ENCODE assay signal across 14 mouse cellular contexts in genomic region chr17:29443724-29444123, GRCm38 (mm10). TPM values are rescaled to one million over a fixed set of nuclear protein-coding genes. Genes with fewer than 3 reads are reported as not detected.
A peak's percentile ranks its signal among the peaks of the same experiment; 100 is the strongest.
DNase-seq lines count a peak whose midpoint lies in the region; ATAC-seq lines count a peak whose summit lies in the region.
"Had no signal": no experiment of that assay in that cellular context is flagged by ENCODE, and none has a peak within 500 bp of the region (broad histone marks: within the 10 kb centered on the region; RNA-seq: fewer than 3 reads in every experiment).

No protein-coding gene starts in this region.

- peaks cover 6% of the 10 kb centered on the region for H3K27me3 ChIP-seq in midbrain, embryonic 10.5 days (ENCODE audit: low read depth, poor library complexity, severe bottlenecking)
- H3K27me3 ChIP-seq in midbrain, embryonic 15.5 days (replicated peaks): no peaks in the 10 kb centered on the region
- H3K27me3 ChIP-seq in liver, embryonic 16.5 days (ENCODE audit: control insufficient read depth, insufficient read depth, low read depth, low read length): no peaks in the 10 kb centered on the region
- H3K27me3 ChIP-seq: limb, embryonic 13.5 days; neural tube, embryonic 15.5 days had no signal

- H3K9me3 ChIP-seq in midbrain, embryonic 10.5 days (replicated peaks): no peaks in the 10 kb centered on the region
- H3K9me3 ChIP-seq in midbrain, embryonic 15.5 days: no peaks in the 10 kb centered on the region
- no peaks in the 10 kb centered on the region for H3K9me3 ChIP-seq in liver, embryonic 16.5 days (replicated peaks; ENCODE audit: control insufficient read depth, low read length)
- H3K9me3 ChIP-seq: limb, embryonic 13.5 days; neural tube, embryonic 15.5 days had no signal

- 84% methylated on average over 4 of the region's 4 CpGs for WGBS in midbrain, embryonic 10.5 days
- WGBS in midbrain, embryonic 15.5 days: 86% methylated on average over 4 of the region's 4 CpGs
- WGBS in liver, embryonic 16.5 days (ENCODE audit: insufficient replicate concordance): 22% methylated on average over 4 of the region's 4 CpGs

- H3K4me2 ChIP-seq in midbrain, embryonic 15.5 days: no peak overlapping the region
- H3K4me2 ChIP-seq in liver, embryonic 16.5 days (ENCODE audit: low read depth, low read length): peak overlapping the region; percentile 60
- H3K4me2 ChIP-seq: limb, embryonic 13.5 days; neural tube, embryonic 15.5 days had no signal

- peaks cover 54% of the 10 kb centered on the region for H3K4me1 ChIP-seq in midbrain, embryonic 10.5 days
- peaks cover 7% of the 10 kb centered on the region for H3K4me1 ChIP-seq in midbrain, embryonic 15.5 days
- peaks cover 94% of the 10 kb centered on the region for H3K4me1 ChIP-seq in liver, embryonic 16.5 days (ENCODE audit: control insufficient read depth, low read depth, low read length)

- H3K4me3 ChIP-seq in midbrain, embryonic 10.5 days: no peak overlapping the region
- H3K4me3 ChIP-seq in midbrain, embryonic 15.5 days: no peak overlapping the region
- peak overlapping the region; percentile 42 for H3K4me3 ChIP-seq in liver, embryonic 16.5 days (ENCODE audit: low read depth, low read length)
- H3K4me3 ChIP-seq: limb, embryonic 13.5 days; neural tube, embryonic 15.5 days had no signal

- intact Hi-C loops in left cerebral cortex, postnatal 25 days (cut with DNase I): no loop called here

- H3K27ac ChIP-seq in midbrain, embryonic 10.5 days (replicated peaks): 0 out of 2 replicates have a peak overlapping the region, but pooled peaks have one; percentile 18
- no peak overlapping the region for H3K27ac ChIP-seq in midbrain, embryonic 15.5 days
- peak overlapping the region; percentile 98 for H3K27ac ChIP-seq in liver, embryonic 16.5 days (ENCODE audit: low read length)
- H3K27ac ChIP-seq: limb, embryonic 13.5 days; neural tube, embryonic 15.5 days had no signal

- no peak for ATAC-seq in midbrain, embryonic 15.5 days (replicated peaks)
- ATAC-seq in erythroid progenitor cell, adult 5-6 weeks (replicated peaks; ENCODE audit: low FRiP score, poor library complexity, severe bottlenecking): peak; percentile 70
- ATAC-seq in liver, embryonic 16.5 days (ENCODE audit: low read depth): peak; percentile 81

- no peak overlapping the region for H3K9ac ChIP-seq in midbrain, embryonic 15.5 days
- peak overlapping the region; percentile 55 for H3K9ac ChIP-seq in liver, embryonic 16.5 days (ENCODE audit: low read depth, low read length)
- H3K9ac ChIP-seq: limb, embryonic 13.5 days; neural tube, embryonic 15.5 days had no signal

- DNase-seq in midbrain, embryonic 10.5 days (ENCODE audit: low spot score): no peak
- DNase-seq in yolk sac, embryonic 10.5 days (ENCODE audit: low spot score): peak; percentile 54
- no peak for DNase-seq in left cerebral cortex, postnatal 25 days (ENCODE audit: low spot score in 2 of 2)
- no peak for DNase-seq in kidney, postnatal 4 days
- DNase-seq: cerebellum, postnatal 14 days; kidney, adult 18-20 months; layer of hippocampus, adult 9-11 months; lung, postnatal 4 days; right cerebral cortex, postnatal 25 days had no signal

- no peaks in the 10 kb centered on the region for H3K36me3 ChIP-seq in midbrain, embryonic 10.5 days
- no peaks in the 10 kb centered on the region for H3K36me3 ChIP-seq in midbrain, embryonic 15.5 days (replicated peaks)
- no peaks in the 10 kb centered on the region for H3K36me3 ChIP-seq in liver, embryonic 16.5 days (ENCODE audit: control insufficient read depth, insufficient read depth)
- H3K36me3 ChIP-seq: limb, embryonic 13.5 days; neural tube, embryonic 15.5 days had no signal

RNA-seq across cellular contexts. Expression of gene Pim1, which starts 46.8 kb away (rescaled TPM):
- 27.2 and 33.8 TPM in 2 replicates for polyA plus RNA-seq in midbrain, embryonic 10.5 days (2016; fragmentation: Nextera tagmentation; extraction: Ambion mirVana)
- polyA plus RNA-seq in midbrain, embryonic 15.5 days (2015; fragmentation: Nextera tagmentation; extraction: Ambion mirVana): 10.3 and 10.9 TPM in 2 replicates
- total RNA-seq in erythroid progenitor cell, adult 5-6 weeks (2015; ENCODE audit: low replicate concordance): 88.0 and 102 TPM in 2 replicates
- total RNA-seq in erythroid progenitor cell, adult 5-6 weeks (2017; ENCODE audit: low replicate concordance): 143 and 147 TPM in 2 replicates
- 74.7 and 80.0 TPM in 2 replicates for polyA plus RNA-seq in liver, embryonic 16.5 days (2015; fragmentation: Nextera tagmentation; extraction: Ambion mirVana)
- total RNA-seq in left cerebral cortex, postnatal 25 days (2021): 1 to 10 TPM; 6.8 to 7.4 TPM
